Mouse (Mus musculus) layer of hippocampus, postnatal 36 days (tissue): ENCODE results near the gene Msl2. TPM values are rescaled to one million over a fixed set of nuclear protein-coding genes. Genes with fewer than 3 reads are reported as not detected.

Experiments
- total RNA-seq, 2 experiments: library from RNA; stranded (reverse); gene quantifications; 2 replicates each; pipeline ENCODE4 v1.2.3; 2021

Msl2 gene
- total RNA-seq, 2 experiments from 2014 or later = 68.7 to 68.9 TPM

Other genes starting within 250 kb of the Msl2 start
- 10 to 100 TPM; 43.0 to 43.3 TPM for gene Pccb, start 39.2 kb upstream of the Msl2 start, total RNA-seq
- gene Ppp2r3a, start 177.7 kb downstream of the Msl2 start, total RNA-seq = 10 to 100 TPM; 26.5 to 32.1 TPM